Mouse (Mus musculus) 3T3-L1 (cell line): ENCODE measurements around the gene Etv4.

ENCODE experiments used
- DNase-seq: peaks from one replicate; pipeline ENCODE4 v3.0.0-alpha.2; 2015; ENCODE audit warnings: low read depth, low spot score

Gene Etv4

DNA sequence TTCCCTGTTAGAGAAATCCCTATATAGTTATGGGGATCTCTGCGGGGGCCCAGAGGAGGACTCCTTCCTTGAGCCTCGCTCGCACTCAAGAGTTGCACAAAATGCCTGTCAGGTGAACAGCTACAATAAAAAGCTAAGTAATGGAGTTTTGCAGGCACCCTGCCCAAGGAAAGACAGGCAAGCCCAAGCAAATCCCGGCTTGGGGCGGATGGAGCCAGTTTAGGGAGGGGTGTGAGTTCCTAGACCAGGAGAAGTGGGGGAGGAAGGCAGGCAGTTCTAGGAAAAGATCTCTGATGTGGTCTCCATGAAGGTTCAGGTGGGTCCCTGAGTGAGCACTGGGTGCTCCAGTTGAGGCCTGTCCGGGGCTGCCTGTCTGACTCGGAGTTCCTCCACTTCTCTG is 1.5 kb upstream of the Etv4 start:
- no peak for DNase-seq

GRCm38 (mm10) chr11:101785852-101786205 is 658 bp upstream of the Etv4 start:
- no peak for DNase-seq

GRCm38 (mm10) chr11:101784488-101785142 is 556 bp downstream of the Etv4 start:
- DNase-seq = peak; percentile 59

- peak; percentile 37 for DNase-seq
Measured at GRCm38 (mm10) chr11:101784072-101784471, 1.1 kb downstream of the Etv4 start.

DNA sequence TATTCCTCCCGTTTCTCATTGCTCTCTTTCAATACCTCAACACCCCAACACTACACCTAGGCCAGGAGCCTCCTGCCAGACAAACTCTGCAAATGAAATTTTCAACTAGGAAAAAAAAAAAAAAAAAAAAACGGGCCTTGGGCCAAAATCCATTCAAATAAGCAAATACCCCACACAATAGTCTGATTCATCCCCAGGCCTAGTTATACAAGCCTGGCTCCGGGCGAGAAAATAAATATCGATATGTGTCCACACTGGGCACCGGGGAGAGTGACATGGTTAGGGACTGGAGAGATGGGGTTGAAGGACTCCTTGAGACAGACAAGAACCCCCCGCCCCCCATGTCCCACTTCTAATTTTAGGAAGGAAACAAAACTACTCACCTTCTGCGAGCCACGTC is 1.6 kb downstream of the Etv4 start:
- DNase-seq = peak; percentile 64

- DNase-seq = peak; percentile 38
Measured at GRCm38 (mm10) chr11:101783135-101783534, 2.0 kb downstream of the Etv4 start.

DNA sequence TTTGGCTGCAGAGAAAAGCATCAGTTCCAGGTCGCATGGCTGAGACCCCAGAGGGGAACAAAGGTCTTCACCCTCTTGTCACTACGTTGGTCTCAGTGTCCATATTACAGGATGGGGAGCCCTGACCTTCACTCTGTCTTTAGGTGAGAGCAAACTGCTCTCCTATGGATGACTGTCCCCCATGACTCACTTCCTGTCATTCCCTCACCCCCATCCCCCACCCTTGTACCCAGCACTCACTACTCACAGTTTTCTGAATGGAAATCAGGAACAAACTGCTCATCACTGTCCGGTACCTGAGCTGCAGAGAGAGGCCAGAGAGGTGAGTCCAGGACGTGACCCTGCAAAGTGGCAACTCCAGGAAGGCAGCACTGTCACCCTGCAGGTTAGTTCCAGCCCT is 8.3 kb downstream of the Etv4 start:
- peak; percentile 64 for DNase-seq

DNA sequence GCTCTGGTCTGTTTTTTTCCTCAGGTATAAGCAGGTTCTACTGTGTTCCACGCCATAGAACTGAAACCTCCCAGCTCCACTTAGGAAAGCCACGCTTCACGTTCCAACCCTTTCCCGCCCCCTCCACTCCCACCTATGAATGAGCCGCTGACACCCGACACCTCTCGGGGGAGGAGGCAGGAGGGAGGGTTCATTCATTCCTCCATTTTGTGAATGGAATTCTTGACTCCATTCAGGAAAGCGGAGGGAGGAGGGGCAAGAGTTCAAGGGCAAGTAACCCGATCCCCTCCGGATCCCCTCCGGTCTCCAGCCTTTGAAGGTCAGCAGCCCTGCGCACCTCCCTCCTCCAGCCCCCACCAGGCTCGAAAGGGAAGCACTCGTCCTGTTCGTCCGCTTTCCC is 12.7 kb downstream of the Etv4 start:
- DNase-seq = peak; percentile 83

DNA sequence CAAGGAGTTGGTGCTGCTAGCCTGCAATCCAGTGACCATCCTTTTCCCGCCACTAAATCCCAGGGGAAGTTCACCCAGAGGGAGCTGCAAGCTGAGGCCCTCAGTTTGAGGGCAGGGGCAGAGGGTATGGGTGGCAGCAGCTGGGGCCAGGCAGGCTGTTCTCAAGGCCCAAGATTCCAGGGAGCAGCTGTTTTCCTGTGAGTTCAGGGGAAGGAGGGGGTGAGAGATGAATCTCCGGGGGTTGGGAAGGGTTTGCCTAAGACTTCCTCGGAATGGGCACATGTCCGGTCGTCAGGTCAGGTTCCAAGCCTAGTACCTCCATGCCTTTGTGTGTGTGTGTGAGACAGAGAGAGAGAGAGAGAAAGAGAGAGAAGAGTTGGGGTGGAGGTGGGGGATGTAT is 13.1 kb downstream of the Etv4 start:
- DNase-seq = peak; percentile 44

GRCm38 (mm10) chr11:101770266-101770665 is 14.9 kb downstream of the Etv4 start:
- DNase-seq = no peak

DNA sequence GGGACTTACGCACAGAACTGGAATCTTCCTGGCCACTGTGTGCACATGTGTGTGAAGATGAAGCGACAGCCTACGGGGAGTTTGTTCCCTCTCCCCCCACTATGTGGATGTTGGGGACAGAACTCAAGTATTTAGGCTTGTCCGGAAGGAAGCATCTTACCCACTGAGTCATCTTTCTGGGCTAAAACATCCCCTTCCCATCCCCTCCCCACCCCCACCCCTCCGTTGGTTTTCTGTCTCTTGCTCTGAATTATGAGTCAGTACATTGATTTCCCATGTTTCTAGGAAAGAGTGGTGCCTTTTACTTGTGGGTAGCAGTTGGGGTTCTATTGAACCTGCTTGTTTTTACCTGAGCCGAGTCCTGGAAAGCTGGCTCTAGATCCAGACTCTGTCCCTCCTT is 16.4 kb downstream of the Etv4 start:
- peak; percentile 40 for DNase-seq

DNA sequence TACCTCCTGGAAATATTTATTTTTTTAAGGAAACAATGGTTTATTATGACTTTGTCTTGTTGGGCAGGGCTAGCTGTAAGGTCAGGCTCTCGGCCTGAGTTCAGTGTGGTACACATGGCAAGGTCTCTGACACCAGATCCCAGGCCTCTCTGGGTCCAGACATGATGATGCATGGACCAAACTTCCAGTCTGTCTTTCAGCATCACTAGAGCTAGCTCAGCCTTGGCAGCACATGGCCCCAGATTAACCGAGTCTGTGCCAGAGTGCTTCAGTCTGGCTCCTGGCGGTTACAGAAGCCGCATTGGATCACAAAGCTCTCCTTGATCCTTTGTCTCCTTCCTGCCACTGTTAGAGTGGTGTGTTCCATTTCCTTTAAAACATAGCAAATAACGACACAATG is 17.8 kb downstream of the Etv4 start:
- no peak for DNase-seq

GRCm38 (mm10) chr11:101764546-101764945 is 20.6 kb downstream of the Etv4 start:
- DNase-seq = no peak

DNA sequence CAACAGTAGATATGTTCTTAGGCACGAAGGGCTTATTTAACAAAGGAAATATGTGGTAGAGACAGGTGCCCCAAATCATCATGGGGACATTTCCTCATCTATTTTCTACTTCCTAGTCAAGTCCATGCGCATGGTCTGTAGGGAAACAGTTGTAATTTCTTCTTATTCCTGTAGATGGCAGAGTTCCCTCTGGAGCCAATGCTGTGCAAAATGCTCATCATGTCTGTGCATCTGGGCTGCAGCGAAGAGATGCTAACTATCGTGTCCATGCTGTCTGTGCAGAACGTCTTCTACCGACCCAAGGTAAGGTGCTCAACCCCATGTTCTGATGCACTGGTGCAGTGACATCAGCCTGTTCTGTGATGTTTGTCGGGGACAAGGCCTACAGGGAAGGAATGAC is 21.4 kb downstream of the Etv4 start:
- peak; percentile 87 for DNase-seq

DNA sequence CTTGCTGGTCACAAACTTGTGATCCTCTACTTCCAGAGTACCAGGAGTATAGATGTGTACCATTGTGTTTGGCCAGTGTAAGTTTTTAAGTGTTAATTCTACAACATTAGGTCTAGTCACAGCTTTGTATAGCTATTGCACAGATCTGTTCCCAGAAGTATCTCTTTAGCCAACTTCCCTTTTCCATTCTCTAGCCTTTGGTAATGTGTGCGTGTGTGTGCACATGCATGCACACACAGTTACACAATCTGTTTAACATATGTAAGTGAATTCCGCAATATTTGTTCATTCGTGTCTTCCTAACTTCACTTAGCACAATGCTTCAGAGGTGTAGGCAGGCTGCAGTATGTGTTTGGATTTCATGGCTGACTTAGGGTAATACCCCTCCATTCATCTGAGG is 25.6 kb downstream of the Etv4 start:
- no peak for DNase-seq

DNA sequence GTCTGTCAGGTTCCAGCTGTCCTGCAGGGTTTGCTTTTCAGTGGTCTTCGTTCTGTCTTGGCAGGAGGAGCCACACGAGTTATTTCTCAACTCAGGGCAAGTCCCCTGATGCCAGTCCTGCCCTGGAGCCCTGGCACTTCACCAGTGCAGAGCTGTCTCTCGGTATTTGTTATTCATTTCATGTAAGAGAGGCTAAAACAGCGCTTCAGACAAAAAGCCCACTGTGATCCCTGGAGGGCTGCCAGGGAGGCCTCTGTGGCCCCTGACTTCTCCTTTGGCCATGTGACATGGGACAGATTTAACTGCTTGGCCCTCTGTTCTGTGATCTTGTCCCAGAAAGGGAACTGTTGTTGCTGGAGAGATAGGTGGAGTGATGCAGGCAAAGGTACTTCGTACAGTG is 26.7 kb downstream of the Etv4 start:
- no peak for DNase-seq

DNA sequence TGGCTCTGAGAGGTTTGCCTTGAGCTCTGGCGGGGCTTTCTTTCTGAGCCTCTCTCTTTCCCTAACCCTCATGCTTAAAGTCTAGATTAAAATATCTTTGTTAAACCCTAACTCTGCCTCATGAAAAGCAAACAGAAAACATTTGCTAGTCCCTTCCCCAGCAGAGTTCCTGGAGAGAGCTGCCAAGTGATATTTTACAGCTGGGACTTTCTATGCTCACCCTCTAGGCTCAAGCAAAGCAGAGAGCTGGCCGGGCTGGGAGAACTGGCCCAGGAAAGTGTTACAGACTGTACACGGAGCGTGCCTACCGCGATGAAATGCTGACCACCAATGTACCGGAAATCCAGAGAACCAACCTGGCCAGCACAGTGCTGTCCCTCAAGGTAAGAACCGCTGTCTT is 27.8 kb downstream of the Etv4 start:
- no peak for DNase-seq

DNA sequence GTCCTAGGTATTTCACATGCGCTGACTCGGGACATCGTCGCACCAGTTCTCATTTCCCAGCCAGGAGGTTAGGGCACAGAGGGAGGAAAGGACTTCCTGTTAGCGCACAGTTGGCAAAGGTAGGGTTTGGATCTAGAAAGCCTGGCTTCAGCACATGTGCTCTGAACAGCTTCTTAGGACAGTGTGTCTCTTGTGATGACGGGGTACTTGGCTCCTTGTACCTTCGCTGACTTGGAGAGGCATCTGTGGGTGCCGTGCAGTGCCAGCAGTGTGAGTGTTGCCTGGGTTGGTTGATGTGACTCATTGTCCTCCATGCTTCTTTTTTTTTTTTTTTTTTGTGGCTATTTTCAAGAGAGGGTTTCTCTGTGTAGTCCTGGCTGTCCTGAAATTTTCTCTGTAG is 28.6 kb downstream of the Etv4 start:
- DNase-seq = peak; percentile 64

GRCm38 (mm10) chr11:101733596-101733995 is 51.6 kb downstream of the Etv4 start:
- DNase-seq = peak; percentile 11

- peak; percentile 99 for DNase-seq
Measured at GRCm38 (mm10) chr11:101732518-101733440, 52.4 kb downstream of the Etv4 start, which contains the start of gene Dhx8. TSS of gene Dhx8 (plus strand) at chr11:101732919.

DNA sequence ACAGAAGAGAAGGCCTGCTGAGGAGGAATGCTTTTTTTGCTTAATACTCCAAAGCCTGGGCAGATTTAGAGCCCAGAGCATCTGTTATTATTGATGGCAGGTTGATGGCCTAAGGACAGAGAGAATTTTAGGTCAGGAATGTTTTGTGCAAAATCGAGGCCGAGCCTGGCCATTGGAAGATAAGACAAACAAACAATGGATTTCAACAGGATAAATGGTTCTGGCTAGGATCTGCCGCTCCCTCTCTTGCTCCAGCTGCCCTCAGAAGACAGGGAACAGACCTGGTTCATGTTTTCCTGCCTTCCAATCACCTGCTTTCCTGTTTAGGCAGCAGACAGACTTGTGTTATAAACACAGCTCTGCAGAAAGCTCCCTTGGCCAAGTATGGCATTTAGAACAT is 55.9 kb downstream of the Etv4 start:
- DNase-seq = no peak

DNA sequence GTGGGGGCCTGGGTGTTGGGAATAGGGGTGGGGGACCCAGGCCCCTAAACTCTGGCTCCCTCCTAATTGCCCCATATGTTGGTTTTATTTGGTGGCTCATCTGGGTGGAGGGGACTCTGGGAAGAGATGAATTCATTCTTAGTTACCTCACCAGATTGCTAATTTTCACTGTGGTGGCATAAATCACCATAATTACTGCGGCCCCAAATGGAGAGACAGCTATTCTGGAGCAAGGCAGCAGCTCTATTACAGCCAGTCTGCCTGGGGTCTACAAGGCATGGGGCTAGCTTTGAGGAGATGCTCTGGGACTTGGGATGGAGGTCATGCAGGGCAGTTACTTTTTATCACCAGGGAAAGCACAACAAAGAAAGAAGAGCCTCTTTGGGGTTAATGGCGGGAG is 58.4 kb downstream of the Etv4 start:
- DNase-seq = no peak

GRCm38 (mm10) chr11:101725043-101725442 is 60.1 kb downstream of the Etv4 start:
- peak; percentile 58 for DNase-seq
